In the genomic region with DNA sequence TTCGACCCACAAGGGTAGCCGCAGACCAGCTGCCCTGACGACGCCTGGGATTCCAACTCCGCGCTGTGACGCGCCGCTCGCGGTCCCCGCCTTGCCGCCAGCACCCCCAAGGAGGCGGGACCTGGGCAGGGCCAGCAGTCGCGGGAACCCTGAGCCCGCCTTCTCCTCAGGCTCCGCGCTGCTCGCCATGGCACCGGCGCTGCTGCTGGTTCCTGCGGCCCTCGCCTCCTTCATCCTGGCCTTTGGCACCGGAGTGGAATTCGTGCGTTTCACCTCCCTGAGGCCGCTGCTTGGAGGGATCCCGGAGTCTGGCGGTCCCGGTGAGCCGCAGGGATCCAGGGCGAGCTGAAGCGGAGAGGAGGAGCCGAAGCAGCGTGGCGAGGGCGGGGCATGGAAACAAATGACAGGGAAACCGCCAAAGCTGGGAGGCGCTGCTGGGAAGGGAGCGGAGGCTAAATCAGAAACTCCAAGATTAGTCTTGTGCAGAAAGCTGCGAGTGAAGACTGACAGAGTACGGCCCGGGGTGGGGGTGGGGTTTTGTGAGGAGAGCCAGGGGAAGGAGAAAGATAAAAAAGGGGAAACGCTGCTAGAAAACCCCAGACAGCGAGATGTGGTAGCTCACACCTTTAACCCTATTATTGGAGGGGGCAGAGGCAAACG, we compare ENCODE assay signal across 8 mouse cellular contexts. TPM values are rescaled to one million over a fixed set of nuclear protein-coding genes. Genes with fewer than 3 reads are reported as not detected.
DNase-seq lines count a peak whose midpoint lies in the region; ATAC-seq and TF ChIP-seq lines count a peak whose summit lies in the region.

A gene (plus strand): TSS at position 121 of the 660 bp plus-strand sequence.

- H3ac ChIP-seq in myocyte (ENCODE audit: control insufficient read depth, insufficient read length) = peak within 1 kb of the TSS; percentile 15

- H3K79me2 ChIP-seq in myocyte (ENCODE audit: control insufficient read depth, insufficient read depth) = no peaks in the 10 kb centered on the region

- H3K4me2 ChIP-seq in embryonic facial prominence, embryonic 14.5 days (ENCODE audit: low read depth, low read length) = peak within 1 kb of the TSS; percentile 70
- peak within 1 kb of the TSS; percentile 69 for H3K4me2 ChIP-seq in liver, embryonic 11.5 days
- peak within 1 kb of the TSS; percentile 96 for H3K4me2 ChIP-seq in myocyte (ENCODE audit: low read depth)

- WGBS in embryonic facial prominence, embryonic 14.5 days = under 1% methylated on average over 44 of the region's 47 CpGs
- under 1% methylated on average over 47 of the region's 47 CpGs for WGBS in liver, embryonic 11.5 days

- peak; percentile 92 for ATAC-seq in embryonic facial prominence, embryonic 14.5 days (ENCODE audit: low read depth)
- peak; percentile 93 for ATAC-seq in liver, embryonic 11.5 days (replicated peaks; ENCODE audit: low FRiP score)

- H3K36me3 ChIP-seq in embryonic facial prominence, embryonic 14.5 days (ENCODE audit: control insufficient read depth, insufficient read depth, low read length) = peaks cover 20% of the 10 kb centered on the region
- peaks cover 9% of the 10 kb centered on the region for H3K36me3 ChIP-seq in liver, embryonic 11.5 days (ENCODE audit: control insufficient read depth, insufficient read depth, low read length)
- H3K36me3 ChIP-seq in myocyte (ENCODE audit: control insufficient read depth, insufficient read depth) = no peaks in the 10 kb centered on the region
- no peaks in the 10 kb centered on the region; the same call in 1 of the 2 replicates for H3K36me3 ChIP-seq in splenic B cell, adult 2 months (ENCODE audit: control insufficient read depth, insufficient read depth, low read length, poor library complexity, severe bottlenecking)

- peak; percentile 91 for DNase-seq in A20 (ENCODE audit: low read depth, low spot score)
- DNase-seq in adrenal gland, postnatal 4 days (ENCODE audit: low spot score in 2 of 2) = peak; percentile 74 to 85
- DNase-seq in embryonic facial prominence, embryonic 14.5 days (ENCODE audit: low spot score) = peak; percentile 97
- peak; percentile 95 for DNase-seq in heart, adult 8-10 months (ENCODE audit: low spot score)
- peak; percentile 89 for DNase-seq in kidney, adult 9 months
- DNase-seq in liver, embryonic 11.5 days (ENCODE audit: low spot score) = peak; percentile 93
- peak; percentile 84 for DNase-seq in splenic B cell, adult 2 months (ENCODE audit: low read depth, low spot score)

- H3K9me3 ChIP-seq in embryonic facial prominence, embryonic 14.5 days (ENCODE audit: control insufficient read depth, low read length) = no peaks in the 10 kb centered on the region
- no peaks in the 10 kb centered on the region for H3K9me3 ChIP-seq in liver, embryonic 11.5 days (ENCODE audit: control insufficient read depth, low read length)

- H3K27me3 ChIP-seq in embryonic facial prominence, embryonic 14.5 days (replicated peaks; ENCODE audit: control insufficient read depth, insufficient read depth, low read length) = no peaks in the 10 kb centered on the region
- no peaks in the 10 kb centered on the region for H3K27me3 ChIP-seq in liver, embryonic 11.5 days (replicated peaks; ENCODE audit: control insufficient read depth, insufficient read depth, low read length)
- no peaks in the 10 kb centered on the region for H3K27me3 ChIP-seq in myocyte (ENCODE audit: control insufficient read depth, insufficient read depth, insufficient read length)
- H3K27me3 ChIP-seq in splenic B cell, adult 2 months (ENCODE audit: control insufficient read depth, insufficient read depth, low read length, poor library complexity, severe bottlenecking) = no peaks in the 10 kb centered on the region

- H3K4me3 ChIP-seq in embryonic facial prominence, embryonic 14.5 days (ENCODE audit: low read depth, low read length) = peak within 1 kb of the TSS; percentile 75
- H3K4me3 ChIP-seq in liver, embryonic 11.5 days (ENCODE audit: low read depth, low read length) = peak within 1 kb of the TSS; percentile 76
- peak within 1 kb of the TSS; percentile 38 for H3K4me3 ChIP-seq in myocyte

- TF ChIP-seq POLR2A in myocyte (IDR thresholded peaks at IDR 0.05; ENCODE audit: insufficient read length, low read depth) = peak; percentile 87

- H3K9ac ChIP-seq in embryonic facial prominence, embryonic 14.5 days (ENCODE audit: low read depth, low read length) = peak within 1 kb of the TSS; percentile 81
- peak within 1 kb of the TSS; percentile 81 for H3K9ac ChIP-seq in liver, embryonic 11.5 days (ENCODE audit: low read depth, low read length)

- H3K4me1 ChIP-seq in embryonic facial prominence, embryonic 14.5 days (ENCODE audit: control insufficient read depth, insufficient read depth, low read length) = peaks cover 17% of the 10 kb centered on the region; the same call in 1 of the 2 replicates
- H3K4me1 ChIP-seq in liver, embryonic 11.5 days (replicated peaks; ENCODE audit: control insufficient read depth, insufficient read depth, low read length) = peaks cover 14% of the 10 kb centered on the region

- H3K27ac ChIP-seq in embryonic facial prominence, embryonic 14.5 days (replicated peaks; ENCODE audit: low read depth, low read length) = peak within 1 kb of the TSS; percentile 93
- H3K27ac ChIP-seq in liver, embryonic 11.5 days (ENCODE audit: low read depth, low read length) = peak within 1 kb of the TSS; percentile 83

TF ChIP-seq in myocyte, 11 proteins besides CTCF, POLR2A, EP300 and RAD21:
- TF ChIP-seq E2F4 (IDR thresholded peaks at IDR 0.05; ENCODE audit: insufficient read depth) (peak; percentile 75), CEBPB (IDR thresholded peaks at IDR 0.05; ENCODE audit: insufficient read depth, poor library complexity, severe bottlenecking) (no peak), SRF (IDR thresholded peaks at IDR 0.05; ENCODE audit: control insufficient read depth, insufficient read length, low read depth) (no peak), USF1 (IDR thresholded peaks at IDR 0.05; ENCODE audit: low read depth) (no peak), MYOD1 (IDR thresholded peaks at IDR 0.05; ENCODE audit: control insufficient read depth in 1 of 3, insufficient read length in 2 of 3, low read depth in 2 of 3) (peak in 2 of 3 experiments; percentile 49 to 75), POLR2AphosphoS2 (IDR thresholded peaks at IDR 0.05; ENCODE audit: insufficient read length, low read depth) (peak; percentile 92), MYOG (IDR thresholded peaks at IDR 0.05; ENCODE audit: control insufficient read depth in 1 of 3, insufficient read depth in 1 of 3, insufficient read length in 2 of 3, low read depth in 2 of 3) (peak; percentile 46 to 81 (median 60)), REST (IDR thresholded peaks at IDR 0.05; ENCODE audit: insufficient read depth, insufficient read length) (no peak), TCF12 (IDR thresholded peaks at IDR 0.05; ENCODE audit: insufficient read depth, poor library complexity, severe bottlenecking) (no peak), TCF3 (IDR thresholded peaks at IDR 0.05; ENCODE audit: insufficient read length, low read depth) (no peak), MAX (IDR thresholded peaks at IDR 0.05; ENCODE audit: low read depth) (no peak)

RNA-seq across cellular contexts. Expression of the gene that starts here (rescaled TPM):
- total RNA-seq in adrenal gland, postnatal 4 days (2021) = 10 to 100 TPM; 25.8 to 27.1 TPM
- 47.7 and 55.4 TPM in 2 replicates for polyA plus RNA-seq in embryonic facial prominence, embryonic 14.5 days (2014; fragmentation: Nextera tagmentation; extraction: Ambion mirVana)
- 1 to 10 TPM; 1.7 to 2.9 (median 1.8) TPM for total RNA-seq in heart, adult 8-10 months (2022)
- 40.9 and 45.4 TPM in 2 replicates for polyA plus RNA-seq in liver, embryonic 11.5 days (2014; fragmentation: Nextera tagmentation; extraction: Ambion mirVana)
- 18.5 TPM for polyA plus RNA-seq in myocyte (2012; fragmentation: generic; extraction: Trizol)

Comparison
In these comparisons a context has a peak if more than half of its experiments do, and no peak if none do; other contexts are left out.
1. Peak in every context shown above with its lines: DNase-seq, ATAC-seq, H3K4me3 ChIP-seq and H3K27ac ChIP-seq.
2. RNA of the gene that starts here (total RNA-seq): 25.8 to 27.1 TPM in adrenal gland, postnatal 4 days; 1.7 to 2.9 TPM in heart, adult 8-10 months; every median in the first group is over 4 times any median in the second.